Mouse (Mus musculus) ES-Bruce4 (cell line): ENCODE results near the gene Fblim1.

Experiments used
- CTCF ChIP-seq: IDR thresholded peaks from one replicate; pipeline ENCODE4 v1.8.1; 2011; ENCODE audit warnings: low read depth, low read length
- POLR2A ChIP-seq: IDR thresholded peaks from one replicate; pipeline ENCODE4 v1.8.1; 2011; ENCODE audit warnings: low read length; ENCODE audit not compliant: insufficient read depth

DNA sequence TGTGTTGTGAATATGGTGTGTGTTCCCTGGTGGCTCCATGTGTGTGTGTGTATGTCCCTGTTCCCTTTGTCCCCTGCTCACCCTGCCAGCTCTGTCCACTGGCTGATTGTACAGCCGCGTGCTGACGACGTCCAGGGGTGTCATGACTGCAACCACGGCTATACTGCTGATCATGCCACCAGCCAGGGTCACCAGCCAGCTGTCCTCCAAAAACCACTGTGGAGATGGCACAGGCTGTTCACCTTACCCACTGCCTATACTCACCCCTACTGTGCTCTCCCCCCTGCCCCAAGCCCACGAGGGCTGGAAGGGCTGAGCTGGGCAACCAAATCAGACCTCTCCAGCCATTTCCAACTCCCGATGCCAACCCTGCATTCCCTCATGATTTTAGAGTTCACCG, 15.4 kb upstream of the Fblim1 start:
- TF ChIP-seq CTCF, result no peak
- TF ChIP-seq POLR2A, result no peak
